Mouse (Mus musculus): Measurements from ENCODE around the gene Hsh2d. TPM values are rescaled to one million over a fixed set of nuclear protein-coding genes. Genes with fewer than 3 reads are reported as not detected.

Hsh2d gene
- polyA plus RNA-seq, 1 experiment from 2014 or later = not detected

Other genes starting within 250 kb of the Hsh2d start
- 28.3 and 32.4 TPM in 2 replicates for gene Zfp961, start 238.6 kb upstream of the Hsh2d start, polyA plus RNA-seq (2014; fragmentation: Nextera tagmentation; extraction: Ambion mirVana)
- gene Cyp4f18, start 180.0 kb upstream of the Hsh2d start, polyA plus RNA-seq (2014; fragmentation: Nextera tagmentation; extraction: Ambion mirVana) = 0.86 and 1.2 TPM in 2 replicates
- gene Olfr372, start 148.4 kb upstream of the Hsh2d start, polyA plus RNA-seq (2014; fragmentation: Nextera tagmentation; extraction: Ambion mirVana) = not detected in 2 replicates
- gene Olfr373, start 106.5 kb upstream of the Hsh2d start, polyA plus RNA-seq (2014; fragmentation: Nextera tagmentation; extraction: Ambion mirVana) = 0.04 TPM in 1 of 2 replicates, not detected in the other
- 0.10 TPM in 1 of 2 replicates, not detected in the other for gene Olfr374, start 82.6 kb upstream of the Hsh2d start, polyA plus RNA-seq (2014; fragmentation: Nextera tagmentation; extraction: Ambion mirVana)
- gene Tpm4, start 54.7 kb upstream of the Hsh2d start, polyA plus RNA-seq (2014; fragmentation: Nextera tagmentation; extraction: Ambion mirVana) = 699 and 718 TPM in 2 replicates
- gene Rab8a, start 28.4 kb upstream of the Hsh2d start, polyA plus RNA-seq (2014; fragmentation: Nextera tagmentation; extraction: Ambion mirVana) = 88.9 and 96.1 TPM in 2 replicates
- not detected in 2 replicates for gene Cib3, start 23.2 kb downstream of the Hsh2d start, polyA plus RNA-seq (2014; fragmentation: Nextera tagmentation; extraction: Ambion mirVana)
- gene Gm11034, start 24.0 kb downstream of the Hsh2d start, polyA plus RNA-seq (2014; fragmentation: Nextera tagmentation; extraction: Ambion mirVana) = not detected in 2 replicates
- gene Fam32a, start 30.1 kb downstream of the Hsh2d start, polyA plus RNA-seq (2014; fragmentation: Nextera tagmentation; extraction: Ambion mirVana) = 61.3 and 68.8 TPM in 2 replicates
- gene Ap1m1, start 50.4 kb downstream of the Hsh2d start, polyA plus RNA-seq (2014; fragmentation: Nextera tagmentation; extraction: Ambion mirVana) = 110 and 125 TPM in 2 replicates
- gene Gm10282, start 115.6 kb downstream of the Hsh2d start, polyA plus RNA-seq (2014; fragmentation: Nextera tagmentation; extraction: Ambion mirVana) = 32.7 and 38.4 TPM in 2 replicates
- 12.1 and 13.9 TPM in 2 replicates for gene Klf2, start 129.4 kb downstream of the Hsh2d start, polyA plus RNA-seq (2014; fragmentation: Nextera tagmentation; extraction: Ambion mirVana)
- 40.7 and 72.3 TPM in 2 replicates for gene Eps15l1, start 231.8 kb downstream of the Hsh2d start, polyA plus RNA-seq (2014; fragmentation: Nextera tagmentation; extraction: Ambion mirVana)

Measured in kidney, embryonic 14.5 days (tissue).